Mouse (Mus musculus) small intestine, adult 2 months (tissue): ENCODE measurements around the gene Gm49383.

Source experiments
- CTCF ChIP-seq: fragments of 200-500 bp; IDR thresholded peaks from 2 replicates; pipeline ENCODE4 v1.5.1; 2012; ENCODE audit warnings: low read depth, mild to moderate bottlenecking, control low read depth, inconsistent platforms, low read length, moderate library complexity, mixed read lengths; ENCODE audit not compliant: insufficient replicate concordance, insufficient read length; ENCODE audit errors: extremely low read depth
- POLR2A ChIP-seq: fragments of 200-500 bp; IDR thresholded peaks from 2 replicates; pipeline ENCODE4 v1.6.1; 2012; ENCODE audit warnings: low read depth, mild to moderate bottlenecking, control low read depth, inconsistent platforms, low read length, moderate library complexity

DNA sequence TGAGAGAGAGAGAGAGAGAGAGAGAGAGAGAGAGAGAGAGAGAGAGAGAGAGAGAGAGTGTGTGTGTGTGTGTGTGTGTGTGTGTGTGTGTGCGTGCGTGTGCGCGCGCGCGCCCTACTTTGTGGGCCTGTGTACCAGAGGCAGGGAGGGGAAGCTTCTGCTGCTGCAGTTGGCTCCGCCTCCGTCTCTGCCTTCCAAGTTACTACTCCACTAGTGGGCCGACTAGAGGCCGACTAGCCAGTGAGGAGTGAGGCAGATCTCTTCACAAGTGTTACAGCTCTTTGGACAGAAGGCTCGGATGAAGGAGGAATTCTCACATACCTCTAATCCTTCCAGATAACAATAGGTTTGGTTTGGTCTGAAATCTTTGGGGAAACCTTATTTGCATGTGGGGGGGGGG, 17.5 kb downstream of the Gm49383 start:
- TF ChIP-seq CTCF, result no peak
- no peak for TF ChIP-seq POLR2A
